Mouse (Mus musculus): ENCODE data around the gene Denr. TPM values are rescaled to one million over a fixed set of nuclear protein-coding genes. Genes with fewer than 3 reads are reported as not detected.

Gene Denr
- polyA plus RNA-seq, 1 experiment from 2014 or later: 82.7 TPM

- Histone ChIP-seq H3K4me2 (replicated peaks; ENCODE audit: low read depth) (peak within 1 kb of the TSS; percentile 73), H3K4me3 (ENCODE audit: low read depth, low read length) (peak within 1 kb of the TSS; percentile 65), H3K27ac (ENCODE audit: low read depth, low read length) (peak within 1 kb of the TSS; percentile 90), H3K9ac (ENCODE audit: low read depth, low read length) (peak within 1 kb of the TSS; percentile 86), H3K27me3 (replicated peaks; ENCODE audit: control insufficient read depth, insufficient read depth, low read length) (no peaks in the 10 kb centered on the region), H3K36me3 (ENCODE audit: control insufficient read depth, insufficient read depth) (peaks cover 27% of the 10 kb centered on the region), H3K9me3 (ENCODE audit: control insufficient read depth) (no peaks in the 10 kb centered on the region), H3K4me1 (replicated peaks; ENCODE audit: control insufficient read depth, insufficient read depth, low read length) (peaks cover 3% of the 10 kb centered on the region; the same call in 1 of the 2 replicates)
- ATAC-seq: peak; percentile 96
- TF ChIP-seq CTCF (IDR thresholded peaks at IDR 0.05; ENCODE audit: low read depth): no peak
- under 1% methylated on average over 56 of the region's 56 CpGs for WGBS
Observed at GRCm38 (mm10) chr5:123930508-123930989, 23.6 kb downstream of the Denr start, which contains the start of gene Ccdc62. Ccdc62 (plus strand) TSS chr5:123930679.

- Histone ChIP-seq H3K4me3 (ENCODE audit: low read depth, low read length) (peak overlapping the region; percentile 65), H3K27me3 (replicated peaks; ENCODE audit: control insufficient read depth, insufficient read depth, low read length) (no peaks in the 10 kb centered on the region), H3K36me3 (ENCODE audit: control insufficient read depth, insufficient read depth) (peaks cover 22% of the 10 kb centered on the region), H3K27ac (ENCODE audit: low read depth, low read length) (peak overlapping the region; percentile 90), H3K9me3 (ENCODE audit: control insufficient read depth) (no peaks in the 10 kb centered on the region), H3K4me1 (replicated peaks; ENCODE audit: control insufficient read depth, insufficient read depth, low read length) (peaks cover 3% of the 10 kb centered on the region; the same call in 1 of the 2 replicates), H3K4me2 (replicated peaks; ENCODE audit: low read depth) (peak overlapping the region; percentile 73), H3K9ac (ENCODE audit: low read depth, low read length) (peak overlapping the region; percentile 86)
- TF ChIP-seq CTCF (IDR thresholded peaks at IDR 0.05; ENCODE audit: low read depth): no peak
- WGBS: 41% methylated on average over 13 of the region's 13 CpGs
- no peak for ATAC-seq
Observed at GRCm38 (mm10) chr5:123931131-123931530, 24.2 kb downstream of the Denr start.

GRCm38 (mm10) chr5:123932927-123933326 lies 26.0 kb downstream of the Denr start:
- no peaks in the 10 kb centered on the region for H3K9me3 ChIP-seq (ENCODE audit: control insufficient read depth)
- no peak overlapping the region for H3K27ac ChIP-seq (ENCODE audit: low read depth, low read length)
- no peaks in the 10 kb centered on the region for H3K27me3 ChIP-seq (replicated peaks; ENCODE audit: control insufficient read depth, insufficient read depth, low read length)
- TF ChIP-seq CTCF (IDR thresholded peaks at IDR 0.05; ENCODE audit: low read depth): peak; percentile 40; the same call in 1 of the 2 replicates
- H3K36me3 ChIP-seq (ENCODE audit: control insufficient read depth, insufficient read depth): peaks cover 6% of the 10 kb centered on the region; the same call in 1 of the 2 replicates
- H3K4me3 ChIP-seq (ENCODE audit: low read depth, low read length): no peak overlapping the region
- H3K9ac ChIP-seq (ENCODE audit: low read depth, low read length): no peak overlapping the region
- H3K4me2 ChIP-seq (replicated peaks; ENCODE audit: low read depth): no peak overlapping the region
- H3K4me1 ChIP-seq (replicated peaks; ENCODE audit: control insufficient read depth, insufficient read depth, low read length): peaks cover 3% of the 10 kb centered on the region; the same call in 1 of the 2 replicates
- ATAC-seq: no peak

GRCm38 (mm10) chr5:123933556-123933955 lies 26.6 kb downstream of the Denr start:
- 92% methylated on average over 12 of the region's 12 CpGs for WGBS
- peaks cover 3% of the 10 kb centered on the region; the same call in 1 of the 2 replicates for H3K4me1 ChIP-seq (replicated peaks; ENCODE audit: control insufficient read depth, insufficient read depth, low read length)

GRCm38 (mm10) chr5:123933957-123934591 lies 27.1 kb downstream of the Denr start:
- peaks cover 3% of the 10 kb centered on the region; the same call in 1 of the 2 replicates for H3K4me1 ChIP-seq (replicated peaks; ENCODE audit: control insufficient read depth, insufficient read depth, low read length)
- ATAC-seq: no peak
- H3K27me3 ChIP-seq (replicated peaks; ENCODE audit: control insufficient read depth, insufficient read depth, low read length): no peaks in the 10 kb centered on the region
- H3K27ac ChIP-seq (ENCODE audit: low read depth, low read length): no peak overlapping the region
- H3K9ac ChIP-seq (ENCODE audit: low read depth, low read length): no peak overlapping the region
- H3K9me3 ChIP-seq (ENCODE audit: control insufficient read depth): no peaks in the 10 kb centered on the region
- no peak overlapping the region for H3K4me3 ChIP-seq (ENCODE audit: low read depth, low read length)
- H3K36me3 ChIP-seq (ENCODE audit: control insufficient read depth, insufficient read depth): no peaks in the 10 kb centered on the region; the same call in 1 of the 2 replicates
- TF ChIP-seq CTCF (IDR thresholded peaks at IDR 0.05; ENCODE audit: low read depth): peak; percentile 67
- WGBS: 35% methylated on average over 18 of the region's 18 CpGs
- no peak overlapping the region for H3K4me2 ChIP-seq (replicated peaks; ENCODE audit: low read depth)

More at GRCm38 (mm10) chr5:123933556-123933955, 26.6 kb downstream of the Denr start:
- Histone ChIP-seq H3K27ac (ENCODE audit: low read depth, low read length) (no peak overlapping the region), H3K9me3 (ENCODE audit: control insufficient read depth) (no peaks in the 10 kb centered on the region), H3K4me2 (replicated peaks; ENCODE audit: low read depth) (no peak overlapping the region), H3K9ac (ENCODE audit: low read depth, low read length) (no peak overlapping the region), H3K4me3 (ENCODE audit: low read depth, low read length) (no peak overlapping the region), H3K27me3 (replicated peaks; ENCODE audit: control insufficient read depth, insufficient read depth, low read length) (no peaks in the 10 kb centered on the region), H3K36me3 (ENCODE audit: control insufficient read depth, insufficient read depth) (no peaks in the 10 kb centered on the region; the same call in 1 of the 2 replicates)
- no peak for ATAC-seq
- no peak for TF ChIP-seq CTCF (IDR thresholded peaks at IDR 0.05; ENCODE audit: low read depth)

- Histone ChIP-seq H3K36me3 (ENCODE audit: control insufficient read depth, insufficient read depth) (no peaks in the 10 kb centered on the region; the same call in 1 of the 2 replicates), H3K4me3 (ENCODE audit: low read depth, low read length) (no peak overlapping the region), H3K4me1 (replicated peaks; ENCODE audit: control insufficient read depth, insufficient read depth, low read length) (peaks cover 3% of the 10 kb centered on the region; the same call in 1 of the 2 replicates), H3K4me2 (replicated peaks; ENCODE audit: low read depth) (no peak overlapping the region), H3K27ac (ENCODE audit: low read depth, low read length) (no peak overlapping the region), H3K9ac (ENCODE audit: low read depth, low read length) (no peak overlapping the region), H3K9me3 (ENCODE audit: control insufficient read depth) (no peaks in the 10 kb centered on the region), H3K27me3 (replicated peaks; ENCODE audit: control insufficient read depth, insufficient read depth, low read length) (no peaks in the 10 kb centered on the region)
- TF ChIP-seq CTCF (IDR thresholded peaks at IDR 0.05; ENCODE audit: low read depth): no peak
- WGBS: 89% methylated on average over 5 of the region's 5 CpGs
- ATAC-seq: no peak
Observed at GRCm38 (mm10) chr5:123935931-123936330, 29.0 kb downstream of the Denr start.

Measured in intestine, postnatal 0 days (tissue).